Mouse (Mus musculus): ENCODE results near the gene Macrod2. TPM values are rescaled to one million over a fixed set of nuclear protein-coding genes. Genes with fewer than 3 reads are reported as not detected.

The Macrod2 gene
- total RNA-seq, 2 experiments from 2014 or later = 7.0 to 11.3 TPM

DNA sequence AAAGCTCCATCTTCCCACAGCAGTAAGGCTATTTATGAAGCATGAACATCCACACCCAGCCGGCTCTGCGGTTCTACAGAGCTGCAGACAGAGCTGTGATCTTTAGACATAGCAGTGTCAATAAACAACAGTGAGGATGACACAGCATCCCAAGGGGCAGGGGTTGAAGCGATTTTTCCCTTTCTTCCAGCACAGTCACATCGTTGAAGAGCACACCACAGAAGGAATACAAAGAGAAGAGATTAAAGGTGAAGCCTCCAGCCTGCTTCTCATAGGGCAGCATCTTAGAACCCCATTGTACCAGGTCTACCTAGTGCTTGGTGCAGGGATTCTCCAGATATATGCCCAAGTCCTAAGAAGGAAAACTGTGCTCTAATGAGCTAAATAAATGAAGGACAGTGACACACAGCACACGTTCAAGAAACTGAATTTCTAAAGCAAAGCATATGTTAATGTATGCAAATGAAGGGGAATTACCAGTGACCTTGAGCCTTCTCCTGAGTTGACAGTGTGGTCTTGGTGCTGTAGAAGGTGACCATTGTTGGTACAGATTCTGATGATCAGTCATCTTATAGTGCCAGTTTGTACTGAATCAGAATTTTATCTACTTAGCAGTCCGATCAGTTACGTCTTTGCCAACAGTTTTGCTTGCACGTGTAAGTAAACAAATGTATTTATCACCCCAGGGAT lies 1021.9 kb downstream of the Macrod2 start:
- no peak for ATAC-seq (replicated peaks; ENCODE audit: poor library complexity)

GRCm38 (mm10) chr2:141419806-141420205 lies 1024.7 kb downstream of the Macrod2 start:
- ATAC-seq (replicated peaks; ENCODE audit: poor library complexity) = no peak

DNA sequence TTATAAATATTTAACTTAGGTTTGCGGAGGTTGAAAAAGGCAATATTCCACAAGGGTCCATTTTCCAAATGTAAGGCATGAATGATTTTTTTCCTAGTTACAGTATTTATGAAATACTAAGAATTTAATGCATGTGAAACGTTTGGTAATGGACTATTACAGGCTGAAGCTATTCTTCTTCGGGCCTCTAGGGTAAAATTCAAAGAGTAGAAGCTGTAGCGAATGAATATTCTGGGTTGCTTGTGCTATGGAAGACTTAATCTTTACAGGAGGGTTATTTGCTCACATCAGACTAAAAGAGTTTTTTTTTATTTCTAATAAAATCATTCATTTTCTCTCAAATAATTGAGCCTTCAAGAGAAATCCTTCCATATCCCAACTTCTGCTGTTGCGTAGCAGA lies 1039.0 kb downstream of the Macrod2 start:
- no peak for ATAC-seq (replicated peaks; ENCODE audit: poor library complexity)

DNA sequence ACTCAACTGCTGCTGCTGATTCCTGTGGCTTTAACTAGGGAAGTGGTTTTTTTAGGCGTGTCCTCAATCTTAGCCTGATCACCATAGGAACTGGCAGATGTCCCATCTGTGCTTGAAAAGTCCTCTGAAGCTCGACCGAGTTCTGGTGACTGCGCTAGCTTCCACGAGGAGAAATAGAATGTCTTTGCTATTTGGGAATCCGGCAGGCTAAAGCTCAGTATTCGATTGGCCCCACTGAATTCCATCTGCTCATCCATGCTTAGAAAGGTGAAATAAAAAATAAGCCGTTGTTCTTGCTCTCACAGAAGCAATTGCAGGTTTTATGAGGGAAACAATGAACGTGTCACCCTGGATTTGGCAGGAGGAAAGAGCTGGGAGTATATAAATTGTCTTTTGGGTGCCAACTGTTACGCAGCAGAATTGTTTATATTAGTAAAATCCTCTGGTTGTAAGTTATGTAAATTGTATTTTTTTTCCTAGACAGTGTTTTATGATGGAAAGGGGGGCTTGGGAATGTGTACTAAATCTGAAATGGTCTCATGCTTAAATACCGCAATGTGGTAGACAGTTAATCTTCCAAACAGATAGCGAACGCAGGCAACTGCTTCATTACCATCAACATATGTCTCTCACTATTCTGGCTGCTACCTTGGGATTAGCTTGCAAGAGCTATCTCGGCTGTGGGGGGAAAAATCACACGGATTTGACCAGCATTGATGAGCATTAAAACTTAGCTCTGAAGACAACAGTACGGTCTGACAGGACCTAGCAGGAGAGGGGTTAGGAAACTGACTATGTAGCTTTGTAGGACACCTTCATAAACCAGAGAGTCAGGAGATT lies 1039.8 kb downstream of the Macrod2 start:
- ATAC-seq (replicated peaks; ENCODE audit: poor library complexity) = no peak

DNA sequence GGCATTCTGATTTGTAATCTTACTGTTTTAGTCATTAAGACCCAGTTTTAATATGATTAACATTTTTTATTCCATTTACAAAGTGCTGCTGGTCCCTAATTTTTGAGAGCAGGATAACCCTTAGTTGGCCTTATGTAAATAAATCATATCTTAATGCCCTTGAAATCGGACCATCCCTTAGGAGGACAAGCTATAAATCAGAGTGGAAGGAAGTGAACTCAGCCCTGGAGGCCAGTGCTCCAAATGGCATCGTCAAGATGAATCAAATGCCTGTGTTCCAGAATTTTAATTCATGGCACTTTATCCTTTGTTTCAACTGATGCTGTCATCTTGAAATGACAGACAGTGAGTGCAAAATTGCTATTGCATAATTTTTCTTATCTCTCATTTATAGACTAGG lies 1046.8 kb downstream of the Macrod2 start:
- ATAC-seq (replicated peaks; ENCODE audit: poor library complexity) = no peak

- no peak for ATAC-seq (replicated peaks; ENCODE audit: poor library complexity)
Measured at GRCm38 (mm10) chr2:141449078-141449680, 1054.1 kb downstream of the Macrod2 start.

DNA sequence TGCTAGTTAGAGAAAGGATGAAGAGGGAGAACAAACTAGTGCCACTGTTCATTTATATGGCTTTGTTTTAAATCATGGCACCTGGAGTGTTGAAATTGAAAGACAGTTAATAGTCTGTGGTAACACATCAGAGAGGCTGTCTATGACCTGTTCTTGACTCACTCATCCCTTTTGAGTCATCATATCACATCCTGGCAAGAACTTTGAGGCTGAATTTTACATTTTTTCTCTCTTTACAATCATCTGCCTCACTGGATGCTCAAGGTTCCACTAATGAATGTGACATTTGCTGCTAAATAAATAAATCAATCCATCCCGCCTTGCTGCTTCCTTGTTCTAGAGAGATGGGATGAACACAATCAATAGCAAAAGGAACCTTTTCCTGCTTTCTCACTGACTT lies 1068.8 kb downstream of the Macrod2 start:
- no peak for ATAC-seq (replicated peaks; ENCODE audit: poor library complexity)

- ATAC-seq (replicated peaks; ENCODE audit: poor library complexity) = no peak
Measured at GRCm38 (mm10) chr2:141472791-141473190, 1077.7 kb downstream of the Macrod2 start.

GRCm38 (mm10) chr2:141477585-141477984 lies 1082.5 kb downstream of the Macrod2 start:
- no peak for ATAC-seq (replicated peaks; ENCODE audit: poor library complexity)

- ATAC-seq (replicated peaks; ENCODE audit: poor library complexity) = no peak
Measured at GRCm38 (mm10) chr2:141490518-141490917, 1095.4 kb downstream of the Macrod2 start.

DNA sequence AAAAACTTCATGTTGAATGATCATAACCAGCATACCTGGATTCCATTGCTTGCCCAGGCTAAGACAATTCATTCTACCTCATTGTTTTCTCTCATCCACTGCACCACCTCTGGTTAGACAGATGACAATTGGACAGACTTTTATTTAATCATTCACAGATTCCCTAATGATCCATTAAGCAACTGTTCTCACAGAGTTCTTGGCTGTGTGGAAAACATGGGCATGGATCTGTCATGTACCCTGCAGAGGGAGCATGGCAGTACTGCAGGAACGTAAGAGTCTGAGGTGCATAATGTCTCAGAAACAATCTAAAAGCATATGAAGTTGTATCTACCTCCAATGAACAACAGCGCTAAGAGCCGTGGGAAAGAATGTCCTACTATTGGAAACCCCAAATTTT lies 1110.3 kb downstream of the Macrod2 start:
- no peak for ATAC-seq (replicated peaks; ENCODE audit: poor library complexity)

GRCm38 (mm10) chr2:141507929-141508897 lies 1113.1 kb downstream of the Macrod2 start:
- ATAC-seq (replicated peaks; ENCODE audit: poor library complexity) = no peak

DNA sequence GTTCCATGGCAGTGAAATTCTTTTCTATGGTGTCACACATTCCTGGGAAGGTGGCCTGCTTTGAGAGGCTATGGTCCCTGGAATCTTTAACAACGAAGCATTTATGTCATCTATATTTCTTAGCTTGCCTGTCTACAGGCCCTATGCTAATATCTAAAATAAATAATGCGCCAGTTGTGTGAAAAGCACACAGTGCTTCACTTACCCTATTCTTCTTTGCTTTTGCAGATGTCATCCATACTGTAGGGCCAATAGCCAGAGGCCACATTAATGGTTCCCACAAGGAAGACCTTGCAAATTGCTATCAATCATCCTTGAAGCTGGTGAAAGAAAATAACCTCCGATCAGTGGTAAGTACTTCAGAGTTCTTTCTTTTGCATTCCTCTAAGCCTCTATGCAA lies 1119.9 kb downstream of the Macrod2 start:
- ATAC-seq (replicated peaks; ENCODE audit: poor library complexity) = no peak

DNA sequence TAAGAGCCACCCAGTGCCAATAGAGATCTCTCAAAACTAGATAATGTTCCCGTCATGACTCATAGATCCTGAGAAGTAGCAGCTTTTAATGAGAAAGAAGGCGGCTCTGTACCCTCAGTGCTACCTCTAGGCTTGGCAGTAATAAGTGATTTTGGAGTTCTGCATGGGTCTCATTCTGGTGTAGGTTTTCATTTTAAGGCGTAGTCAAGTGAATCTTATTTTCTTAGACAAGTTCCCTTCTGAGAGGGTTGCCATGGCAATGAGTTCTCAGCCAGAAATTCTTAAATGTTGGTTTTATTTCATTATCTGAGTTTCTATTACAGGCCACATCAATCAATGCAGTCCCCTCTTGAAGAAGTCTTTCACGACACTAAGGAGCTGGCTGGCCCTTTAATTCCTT lies 1127.0 kb downstream of the Macrod2 start:
- no peak for ATAC-seq (replicated peaks; ENCODE audit: poor library complexity)

DNA sequence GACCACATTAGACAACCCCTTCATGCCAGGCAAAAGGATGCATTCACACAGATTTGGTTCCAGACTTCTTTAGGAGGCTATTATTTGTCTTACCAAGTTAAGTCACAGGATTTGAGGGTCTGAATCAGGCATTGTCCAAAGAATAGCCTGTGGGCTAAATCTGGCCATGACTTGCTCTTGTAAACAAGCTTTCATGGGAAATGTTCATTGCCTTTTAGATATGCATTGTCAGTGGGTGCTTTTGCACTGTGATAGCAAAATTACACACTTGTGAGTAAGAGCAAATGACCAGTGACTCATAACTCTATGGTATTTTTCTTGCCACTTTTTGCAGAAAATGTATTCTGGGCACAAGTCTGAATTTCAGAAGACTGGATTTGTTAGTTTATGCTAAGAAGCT lies 1150.8 kb downstream of the Macrod2 start:
- ATAC-seq (replicated peaks; ENCODE audit: poor library complexity) = no peak

GRCm38 (mm10) chr2:141551701-141552100 lies 1156.6 kb downstream of the Macrod2 start:
- ATAC-seq (replicated peaks; ENCODE audit: poor library complexity) = no peak

DNA sequence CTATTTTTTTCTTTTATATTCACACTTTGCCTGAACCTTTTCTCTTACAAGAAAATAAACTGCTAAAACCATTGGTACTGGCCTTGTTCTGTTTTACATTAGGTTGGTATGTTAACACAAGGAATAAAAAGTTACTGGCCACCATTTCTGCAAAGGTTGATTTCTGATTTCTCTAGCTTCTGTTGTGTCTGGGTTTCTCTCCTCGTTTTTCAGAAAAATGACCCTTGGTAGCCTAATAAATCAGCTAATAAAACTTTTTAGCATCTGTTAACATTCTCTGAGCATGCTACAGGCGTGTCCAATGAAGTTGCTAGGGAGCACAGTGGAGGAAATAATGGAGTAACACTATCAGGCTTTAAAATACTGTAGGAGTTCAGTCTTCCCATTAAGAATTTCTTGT lies 1161.6 kb downstream of the Macrod2 start:
- no peak for ATAC-seq (replicated peaks; ENCODE audit: poor library complexity)

DNA sequence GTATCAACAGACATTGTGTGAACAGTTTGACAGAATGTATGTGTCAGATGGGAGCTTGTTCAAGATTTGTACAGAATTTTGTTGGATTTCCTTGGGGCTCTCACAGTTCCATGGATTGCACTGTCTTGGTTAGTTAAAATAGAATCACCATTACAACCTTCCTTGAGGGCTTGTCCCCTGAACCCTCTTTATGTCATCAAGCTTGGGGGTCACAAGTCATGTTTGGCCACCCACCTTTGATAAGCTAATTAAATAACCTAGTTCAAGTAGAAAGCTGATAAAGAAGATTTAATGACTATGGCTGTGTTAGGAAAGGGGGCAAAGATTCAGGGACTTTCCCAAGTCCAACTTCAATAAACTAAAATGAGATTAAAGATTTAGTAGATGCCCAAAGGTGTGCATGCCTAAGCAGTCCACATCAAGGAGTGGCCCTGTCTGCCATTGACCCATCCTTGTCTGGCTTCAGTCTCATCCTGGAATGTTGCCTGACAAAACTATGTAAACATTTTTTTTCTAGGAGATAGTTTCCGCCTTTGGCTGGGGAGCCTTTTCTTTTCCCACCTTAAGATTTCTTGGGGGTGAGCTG lies 1163.2 kb downstream of the Macrod2 start:
- ATAC-seq (replicated peaks; ENCODE audit: poor library complexity) = no peak

- no peak for ATAC-seq (replicated peaks; ENCODE audit: poor library complexity)
Measured at GRCm38 (mm10) chr2:141565986-141566385, 1170.9 kb downstream of the Macrod2 start.

- no peak for ATAC-seq (replicated peaks; ENCODE audit: poor library complexity)
Measured at GRCm38 (mm10) chr2:141571360-141571759, 1176.3 kb downstream of the Macrod2 start.
